Mouse (Mus musculus): ENCODE results near the gene Tmbim4. TPM values are rescaled to one million over a fixed set of nuclear protein-coding genes. Genes with fewer than 3 reads are reported as not detected.

The Tmbim4 gene
- total RNA-seq (2022) = 10 to 100 TPM; 58.6 to 66.2 (median 62.9) TPM

GRCm38 (mm10) chr10:120201131-120201921 lies at the start of gene Tmbim4:
Gene Tmbim4, plus strand, starts transcription at chr10:120201590.
- no peak for DNase-seq (ENCODE audit: low spot score in 2 of 2)

- DNase-seq (ENCODE audit: low spot score in 2 of 2) = no peak
These were observed 49.7 kb upstream of the Tmbim4 start for GRCm38 (mm10) chr10:120151672-120152071.

- no peak for DNase-seq (ENCODE audit: low spot score in 2 of 2)
These were observed 47.5 kb upstream of the Tmbim4 start for GRCm38 (mm10) chr10:120153911-120154310.

- no peak for DNase-seq (ENCODE audit: low spot score in 2 of 2)
These were observed 40.9 kb upstream of the Tmbim4 start for GRCm38 (mm10) chr10:120160533-120160932.

- DNase-seq (ENCODE audit: low spot score in 2 of 2) = no peak
These were observed 38.5 kb upstream of the Tmbim4 start for GRCm38 (mm10) chr10:120162840-120163239.

- DNase-seq (ENCODE audit: low spot score in 2 of 2) = no peak
These were observed 37.9 kb upstream of the Tmbim4 start for GRCm38 (mm10) chr10:120163490-120163889.

GRCm38 (mm10) chr10:120164931-120165792 lies 36.2 kb upstream of the Tmbim4 start:
- no peak for DNase-seq (ENCODE audit: low spot score in 2 of 2)

- no peak for DNase-seq (ENCODE audit: low spot score in 2 of 2)
These were observed 35.4 kb upstream of the Tmbim4 start for GRCm38 (mm10) chr10:120165793-120166503.

- DNase-seq (ENCODE audit: low spot score in 2 of 2) = no peak
These were observed 33.3 kb upstream of the Tmbim4 start for GRCm38 (mm10) chr10:120168070-120168469.

- no peak for DNase-seq (ENCODE audit: low spot score in 2 of 2)
These were observed 32.3 kb upstream of the Tmbim4 start for GRCm38 (mm10) chr10:120169064-120169463.

GRCm38 (mm10) chr10:120169841-120170240 lies 31.5 kb upstream of the Tmbim4 start:
- no peak for DNase-seq (ENCODE audit: low spot score in 2 of 2)

GRCm38 (mm10) chr10:120170277-120170676 lies 31.1 kb upstream of the Tmbim4 start:
- DNase-seq (ENCODE audit: low spot score in 2 of 2) = no peak

GRCm38 (mm10) chr10:120171340-120171739 lies 30.1 kb upstream of the Tmbim4 start:
- no peak for DNase-seq (ENCODE audit: low spot score in 2 of 2)

GRCm38 (mm10) chr10:120174192-120174705 lies 27.1 kb upstream of the Tmbim4 start:
- no peak for DNase-seq (ENCODE audit: low spot score in 2 of 2)

GRCm38 (mm10) chr10:120182887-120183286 lies 18.5 kb upstream of the Tmbim4 start:
- DNase-seq (ENCODE audit: low spot score in 2 of 2) = no peak

- DNase-seq (ENCODE audit: low spot score in 2 of 2) = no peak
These were observed 18.0 kb upstream of the Tmbim4 start for GRCm38 (mm10) chr10:120183342-120183741.

- DNase-seq (ENCODE audit: low spot score in 2 of 2) = no peak
These were observed 12.9 kb upstream of the Tmbim4 start for GRCm38 (mm10) chr10:120188513-120188912.

GRCm38 (mm10) chr10:120189276-120189675 lies 12.1 kb upstream of the Tmbim4 start:
- no peak for DNase-seq (ENCODE audit: low spot score in 2 of 2)

- DNase-seq (ENCODE audit: low spot score in 2 of 2) = no peak
These were observed 11.6 kb upstream of the Tmbim4 start for GRCm38 (mm10) chr10:120189782-120190181.

- no peak for DNase-seq (ENCODE audit: low spot score in 2 of 2)
These were observed 10.2 kb upstream of the Tmbim4 start for GRCm38 (mm10) chr10:120191165-120191564.

- DNase-seq (ENCODE audit: low spot score in 2 of 2) = no peak
These were observed 9.1 kb upstream of the Tmbim4 start for GRCm38 (mm10) chr10:120192278-120192677.

Measured in layer of hippocampus, adult 8-10 months (tissue).